Mouse (Mus musculus) midbrain, postnatal 0 days (tissue): ENCODE data around the gene BC028528. TPM values are rescaled to one million over a fixed set of nuclear protein-coding genes. Genes with fewer than 3 reads are reported as not detected.

Source experiments
- ATAC-seq: fragments of 200-750 bp; cut with Nextera tagmentation; 2 replicates; pipeline ENCODE4 v1.8.0; 2017; ENCODE audit warnings: moderate number of reproducible peaks, mild to moderate bottlenecking, moderate TSS enrichment, moderate library complexity; ENCODE audit not compliant: low FRiP score
- DNase-seq: peaks from one replicate; pipeline ENCODE4 v3.0.0-alpha.2; 2015; ENCODE audit warnings: low spot score
- H3K27ac ChIP-seq: fragments of 300-500 bp; sonication (generic); 2 replicates; pipeline ENCODE4 v1.5.1; 2014; ENCODE audit warnings: low read depth, mild to moderate bottlenecking, low read length, mixed read lengths
- H3K27me3 ChIP-seq: fragments of 300-500 bp; sonication (generic); 2 replicates; pipeline ENCODE4 v1.6.1; 2014; ENCODE audit warnings: low read length, control low read depth, mixed read lengths; ENCODE audit not compliant: insufficient read depth
- H3K36me3 ChIP-seq: fragments of 300-500 bp; sonication (generic); 2 replicates; pipeline ENCODE4 v1.6.1; 2014; ENCODE audit warnings: low read length, control low read depth, mixed read lengths; ENCODE audit not compliant: insufficient read depth
- H3K4me1 ChIP-seq: fragments of 300-500 bp; sonication (generic); 2 replicates; pipeline ENCODE4 v1.6.1; 2014; ENCODE audit warnings: mild to moderate bottlenecking, control low read depth, antibody characterized with exemption, low read length, mixed read lengths; ENCODE audit not compliant: insufficient read depth
- H3K4me2 ChIP-seq: fragments of 300-500 bp; sonication (generic); 2 replicates; pipeline ENCODE4 v1.6.1; 2014; ENCODE audit warnings: low read depth, mild to moderate bottlenecking, low read length, mixed read lengths; ENCODE audit not compliant: poor library complexity, severe bottlenecking
- H3K4me3 ChIP-seq: fragments of 300-500 bp; sonication (generic); 2 replicates; pipeline ENCODE4 v1.5.1; 2014; ENCODE audit warnings: low read depth, mild to moderate bottlenecking, low read length, moderate library complexity
- H3K9ac ChIP-seq: fragments of 300-500 bp; sonication (generic); replicated peaks from 2 replicates; pipeline ENCODE4 v1.6.1; 2014; ENCODE audit warnings: mild to moderate bottlenecking, low read length, moderate library complexity, mixed read lengths; ENCODE audit not compliant: poor library complexity, severe bottlenecking
- H3K9me3 ChIP-seq: fragments of 300-500 bp; sonication (generic); 2 replicates; pipeline ENCODE4 v1.6.1; 2016; ENCODE audit warnings: low read length, control low read depth
- CTCF ChIP-seq: IDR thresholded peaks from 2 replicates; pipeline ENCODE4 v1.5.1; 2016; ENCODE audit warnings: antibody characterized with exemption, mild to moderate bottlenecking
- WGBS: fragments of 180-500 bp; shearing (Covaris S2); extraction: QIAGEN DNeasy Blood & Tissue Kit; methylation state at CpG from one replicate; pipeline ENCODE4 v1.1.7; 2014; 5-methylcytosine and 5-hydroxymethylcytosine counted together
- polyA plus RNA-seq: library from polyadenylated mRNA; unstranded; fragments of >200 nt; fragmentation: Nextera tagmentation; extraction: Ambion mirVana; gene quantifications from 2 replicates; pipeline ENCODE4 v1.2.1, GENCODE M21; 2015
- total RNA-seq: library from RNA; depleted of rRNA; stranded (reverse); fragments of >200 nt; gene quantifications from 2 replicates; pipeline ENCODE4 v1.2.3, GENCODE M21; 2014; rRNA removed

Gene BC028528
- total RNA-seq: 6.5 and 27.7 TPM in 2 replicates
- polyA plus RNA-seq: 14.6 and 18.8 TPM in 2 replicates

GRCm38 (mm10) chr3:95891211-95892065, at the start of gene BC028528:
BC028528 (minus strand) TSS chr3:95892005.
- Histone ChIP-seq H3K27ac (peak within 1 kb of the TSS; percentile 51), H3K36me3 (no peaks in the 10 kb centered on the region), H3K4me1 (0 out of 2 replicates have a peak, but pooled peaks cover 4% of the 10 kb centered on the region), H3K9ac (no peak within 1 kb of the TSS), H3K27me3 (no peaks in the 10 kb centered on the region), H3K4me3 (0 out of 2 replicates have a peak within 1 kb of the TSS, but pooled peaks have one; percentile 10), H3K4me2 (peak within 1 kb of the TSS; percentile 7; the same call in 1 of the 2 replicates), H3K9me3 (no peaks in the 10 kb centered on the region)
- WGBS: 26% methylated on average over 12 of the region's 12 CpGs
- DNase-seq (no peak), ATAC-seq (no peak)
- no peak for TF ChIP-seq CTCF

- no peak for ATAC-seq
- 94% methylated on average over 15 of the region's 15 CpGs for WGBS
- no peaks in the 10 kb centered on the region for H3K9me3 ChIP-seq
These were observed 47.0 kb upstream of the BC028528 start for GRCm38 (mm10) chr3:95938835-95939234.

GRCm38 (mm10) chr3:95938217-95938616, 46.4 kb upstream of the BC028528 start:
- no peaks in the 10 kb centered on the region for H3K4me1 ChIP-seq
- H3K27ac ChIP-seq: no peak overlapping the region
- peaks cover 22% of the 10 kb centered on the region for H3K36me3 ChIP-seq
- 98% methylated on average over 8 of the region's 8 CpGs for WGBS
- DNase-seq (no peak), ATAC-seq (no peak)
- H3K9ac ChIP-seq: no peak overlapping the region
- no peaks in the 10 kb centered on the region for H3K9me3 ChIP-seq
- no peak overlapping the region for H3K4me3 ChIP-seq
- no peaks in the 10 kb centered on the region for H3K27me3 ChIP-seq
- no peak overlapping the region for H3K4me2 ChIP-seq
- no peak for TF ChIP-seq CTCF

More at GRCm38 (mm10) chr3:95938835-95939234, 47.0 kb upstream of the BC028528 start:
- Histone ChIP-seq H3K4me1 (no peaks in the 10 kb centered on the region), H3K27me3 (no peaks in the 10 kb centered on the region), H3K4me3 (no peak overlapping the region), H3K9ac (no peak overlapping the region), H3K4me2 (no peak overlapping the region), H3K36me3 (peaks cover 21% of the 10 kb centered on the region), H3K27ac (no peak overlapping the region)
- peak; percentile 46 for TF ChIP-seq CTCF
- no peak for DNase-seq

- Histone ChIP-seq H3K27me3 (no peaks in the 10 kb centered on the region), H3K4me3 (no peak overlapping the region), H3K4me2 (no peak overlapping the region), H3K9ac (no peak overlapping the region), H3K4me1 (no peaks in the 10 kb centered on the region), H3K36me3 (peaks cover 16% of the 10 kb centered on the region), H3K27ac (no peak overlapping the region), H3K9me3 (no peaks in the 10 kb centered on the region)
- TF ChIP-seq CTCF: no peak
- no peak for ATAC-seq
- 84% methylated on average over 1 of the region's 1 CpGs for WGBS
- DNase-seq: no peak
These were observed 42.6 kb upstream of the BC028528 start for GRCm38 (mm10) chr3:95934448-95934847.

GRCm38 (mm10) chr3:95933111-95933750, 41.4 kb upstream of the BC028528 start:
- WGBS: 90% methylated on average over 7 of the region's 7 CpGs
- ATAC-seq: no peak
- H3K36me3 ChIP-seq: peaks cover 14% of the 10 kb centered on the region

GRCm38 (mm10) chr3:95932566-95932965, 40.8 kb upstream of the BC028528 start:
- no peaks in the 10 kb centered on the region for H3K9me3 ChIP-seq
- no peaks in the 10 kb centered on the region for H3K27me3 ChIP-seq
- 92% methylated on average over 7 of the region's 7 CpGs for WGBS
- no peak overlapping the region for H3K27ac ChIP-seq
- peaks cover 10% of the 10 kb centered on the region for H3K36me3 ChIP-seq
- no peaks in the 10 kb centered on the region for H3K4me1 ChIP-seq
- TF ChIP-seq CTCF: no peak
- DNase-seq (no peak), ATAC-seq (no peak)
- H3K4me2 ChIP-seq: no peak overlapping the region
- no peak overlapping the region for H3K9ac ChIP-seq
- H3K4me3 ChIP-seq: no peak overlapping the region

More at GRCm38 (mm10) chr3:95933111-95933750, 41.4 kb upstream of the BC028528 start:
- no peak overlapping the region for H3K27ac ChIP-seq
- DNase-seq: no peak
- no peaks in the 10 kb centered on the region for H3K27me3 ChIP-seq
- H3K4me1 ChIP-seq: no peaks in the 10 kb centered on the region
- TF ChIP-seq CTCF: no peak
- H3K4me3 ChIP-seq: no peak overlapping the region
- no peak overlapping the region for H3K9ac ChIP-seq
- H3K9me3 ChIP-seq: no peaks in the 10 kb centered on the region
- H3K4me2 ChIP-seq: no peak overlapping the region
